Mouse (Mus musculus): Measurements from ENCODE around the gene Vmn1r188. TPM values are rescaled to one million over a fixed set of nuclear protein-coding genes. Genes with fewer than 3 reads are reported as not detected.
"Not testable (repeated sequence)": the region's sequence is repeated elsewhere in the genome, so short reads cannot be mapped to it uniquely, and the experiment has no call there.

Gene Vmn1r188
- polyA plus RNA-seq, 1 experiment from 2014 or later = not detected

DNA sequence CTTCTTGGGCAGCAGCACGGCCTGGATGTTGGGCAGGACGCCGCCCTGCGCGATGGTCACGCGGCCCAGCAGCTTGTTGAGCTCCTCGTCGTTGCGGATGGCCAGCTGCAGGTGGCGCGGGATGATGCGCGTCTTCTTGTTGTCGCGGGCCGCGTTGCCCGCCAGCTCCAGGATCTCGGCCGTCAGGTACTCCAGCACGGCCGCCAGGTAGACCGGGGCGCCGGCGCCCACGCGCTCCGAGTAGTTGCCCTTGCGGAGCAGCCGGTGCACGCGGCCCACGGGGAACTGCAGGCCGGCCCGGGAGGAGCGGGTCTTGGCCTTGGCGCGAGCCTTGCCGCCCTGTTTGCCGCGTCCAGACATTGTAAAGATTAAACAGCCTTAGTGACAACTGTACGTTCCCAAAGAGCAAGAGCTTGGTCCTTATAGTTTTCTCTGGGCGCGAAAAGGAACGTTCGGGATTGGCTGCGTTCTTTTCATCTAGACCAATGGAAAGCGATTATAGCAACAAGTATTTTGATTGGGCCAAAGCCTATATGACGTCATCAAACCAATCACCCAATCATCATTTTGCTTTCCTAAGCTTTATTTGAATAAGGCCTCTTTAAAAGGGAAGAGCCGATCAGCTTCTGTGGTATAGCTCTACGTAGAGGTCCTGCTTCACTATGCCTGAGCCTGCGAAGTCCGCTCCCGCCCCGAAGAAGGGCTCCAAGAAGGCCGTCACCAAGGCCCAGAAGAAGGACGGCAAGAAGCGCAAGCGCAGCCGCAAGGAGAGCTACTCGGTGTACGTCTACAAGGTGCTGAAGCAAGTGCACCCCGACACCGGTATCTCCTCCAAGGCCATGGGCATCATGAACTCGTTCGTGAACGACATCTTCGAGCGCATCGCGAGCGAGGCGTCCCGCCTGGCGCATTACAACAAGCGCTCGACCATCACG is 41.4 kb upstream of the Vmn1r188 start, which contains the start of the genes Hist1h2ag and Hist1h2bj:
Hist1h2ag (minus strand) TSS at position 377 of the 935 bp plus-strand sequence.
Hist1h2bj (plus strand) TSS at position 647 of the 935 bp plus-strand sequence.
- Histone ChIP-seq H3K4me3 (peak within 1 kb of the TSS; percentile 57), H3K27ac (peak within 1 kb of the TSS; percentile 94), H3K4me1 (replicated peaks) (peaks cover 34% of the 10 kb centered on the region)
- not testable (repeated sequence) for H3K9me3 ChIP-seq; H3K27me3 ChIP-seq (ENCODE audit: insufficient read depth, poor library complexity, severe bottlenecking); H3K36me3 ChIP-seq
- WGBS = under 1% methylated on average over 54 of the region's 80 CpGs
- DNase-seq (ENCODE audit: low spot score) = peak; percentile 89

DNA sequence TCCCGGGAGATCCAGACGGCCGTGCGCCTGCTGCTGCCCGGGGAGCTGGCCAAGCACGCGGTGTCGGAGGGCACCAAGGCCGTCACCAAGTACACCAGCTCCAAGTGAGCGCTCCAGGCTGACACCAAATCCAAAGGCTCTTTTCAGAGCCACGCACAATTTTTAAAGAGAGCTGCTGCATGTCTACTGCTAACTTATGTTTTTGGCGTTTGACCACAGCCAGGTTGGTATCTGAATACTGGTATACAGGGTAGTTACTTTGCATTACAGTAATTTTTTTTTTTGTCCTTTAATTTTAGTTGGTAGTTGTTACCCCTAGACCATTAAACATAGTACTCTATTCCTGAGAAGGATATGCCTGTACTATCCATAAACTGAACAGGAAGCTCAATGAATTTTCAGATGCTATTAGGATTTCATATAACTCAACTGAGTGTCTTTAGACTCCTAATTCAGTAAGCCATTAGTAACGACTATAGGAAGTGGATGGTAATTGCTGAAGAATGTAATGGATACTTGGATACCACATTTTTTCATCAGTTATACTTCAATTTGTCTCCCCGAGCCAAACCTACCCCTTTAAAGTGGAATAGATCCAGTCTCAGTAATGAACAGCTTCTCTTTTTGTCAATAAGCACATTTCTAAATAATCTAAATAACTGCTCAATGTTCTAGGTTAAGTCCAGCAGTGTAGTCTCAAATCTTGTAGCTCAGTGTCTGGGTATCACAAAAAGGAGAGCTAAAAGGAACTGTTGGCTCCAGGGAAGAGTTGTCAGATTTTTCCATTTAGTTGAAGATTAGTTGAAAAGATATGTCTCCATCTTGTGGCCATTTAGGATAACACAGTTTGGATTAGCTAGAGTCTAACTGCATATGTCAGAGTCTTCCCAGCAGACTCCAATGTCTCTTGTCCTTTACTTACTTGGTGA is 40.5 kb upstream of the Vmn1r188 start:
- 2% methylated on average over 14 of the region's 14 CpGs for WGBS
- DNase-seq (ENCODE audit: low spot score) = peak; percentile 32
- peak overlapping the region; percentile 85 for H3K27ac ChIP-seq
- no peaks in the 10 kb centered on the region for H3K36me3 ChIP-seq
- H3K27me3 ChIP-seq (ENCODE audit: insufficient read depth, poor library complexity, severe bottlenecking) = no peaks in the 10 kb centered on the region
- peak overlapping the region; percentile 54 for H3K4me3 ChIP-seq
- no peaks in the 10 kb centered on the region for H3K9me3 ChIP-seq
- H3K4me1 ChIP-seq (replicated peaks) = peaks cover 34% of the 10 kb centered on the region

DNA sequence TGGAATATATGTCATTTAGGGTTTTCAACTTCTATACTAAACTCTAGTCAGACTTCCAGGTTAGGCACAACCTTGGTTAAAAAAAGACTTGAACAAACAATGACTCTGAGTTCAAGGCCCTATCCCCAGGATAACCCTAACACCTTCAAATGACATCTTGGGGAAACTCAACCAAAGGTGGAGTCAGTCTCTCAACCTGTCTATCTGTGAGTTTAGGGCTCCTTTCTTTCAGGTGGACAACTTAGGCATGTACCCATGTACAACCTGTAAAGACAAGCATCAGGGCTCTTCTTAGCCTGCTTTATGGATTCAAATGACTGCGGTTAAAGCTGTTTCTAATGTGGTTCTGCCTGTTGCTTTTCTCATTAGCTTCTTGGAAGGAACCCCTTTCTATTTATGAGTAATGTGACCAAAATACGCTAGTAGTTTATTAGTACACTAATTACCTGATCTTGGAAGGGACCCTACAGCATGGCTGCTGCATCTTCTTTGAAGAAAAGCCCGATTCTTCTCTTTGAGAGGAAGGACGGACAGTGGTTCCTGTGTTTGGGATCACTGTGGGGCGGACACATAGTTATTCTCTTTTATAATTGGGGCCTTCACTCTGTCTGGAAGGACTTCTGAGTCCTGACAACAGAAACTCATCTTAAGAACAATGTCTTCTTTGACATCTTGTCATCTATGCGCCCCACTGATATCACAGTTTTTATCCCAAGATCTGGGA is 39.6 kb upstream of the Vmn1r188 start:
- H3K4me3 ChIP-seq = peak overlapping the region; percentile 54
- H3K27ac ChIP-seq = no peak overlapping the region; the same call in 1 of the 2 replicates
- no peak for DNase-seq (ENCODE audit: low spot score)
- H3K4me1 ChIP-seq (replicated peaks) = peaks cover 35% of the 10 kb centered on the region
- no peaks in the 10 kb centered on the region for H3K36me3 ChIP-seq
- no peaks in the 10 kb centered on the region for H3K27me3 ChIP-seq (ENCODE audit: insufficient read depth, poor library complexity, severe bottlenecking)
- no peaks in the 10 kb centered on the region for H3K9me3 ChIP-seq
- 87% methylated on average over 6 of the region's 6 CpGs for WGBS

DNA sequence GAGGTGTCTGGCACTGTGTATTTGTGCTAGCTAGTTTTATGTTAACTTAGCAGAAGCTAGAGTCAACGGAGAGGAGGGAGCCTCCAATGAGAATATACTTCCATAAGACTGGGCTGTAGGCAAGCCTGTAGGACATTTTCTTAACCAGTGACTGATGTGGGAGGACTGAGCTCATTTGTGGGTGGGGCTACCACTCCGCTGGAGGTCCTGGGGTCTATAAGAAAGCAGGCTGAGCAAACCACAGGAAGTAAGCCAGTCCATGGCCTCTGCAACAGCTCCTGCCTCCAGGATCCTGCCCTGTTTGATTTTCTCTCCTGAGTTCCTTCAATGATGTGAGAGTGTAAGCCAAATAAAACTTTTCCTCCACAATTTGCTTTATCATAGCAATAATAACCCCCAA is 38.9 kb upstream of the Vmn1r188 start:
- 69% methylated on average over 2 of the region's 2 CpGs for WGBS
- H3K27ac ChIP-seq = no peak overlapping the region
- no peak overlapping the region for H3K4me3 ChIP-seq
- H3K4me1 ChIP-seq (replicated peaks) = peaks cover 34% of the 10 kb centered on the region
- no peaks in the 10 kb centered on the region for H3K36me3 ChIP-seq
- H3K27me3 ChIP-seq (ENCODE audit: insufficient read depth, poor library complexity, severe bottlenecking) = no peaks in the 10 kb centered on the region
- H3K9me3 ChIP-seq = no peaks in the 10 kb centered on the region
- no peak for DNase-seq (ENCODE audit: low spot score)

DNA sequence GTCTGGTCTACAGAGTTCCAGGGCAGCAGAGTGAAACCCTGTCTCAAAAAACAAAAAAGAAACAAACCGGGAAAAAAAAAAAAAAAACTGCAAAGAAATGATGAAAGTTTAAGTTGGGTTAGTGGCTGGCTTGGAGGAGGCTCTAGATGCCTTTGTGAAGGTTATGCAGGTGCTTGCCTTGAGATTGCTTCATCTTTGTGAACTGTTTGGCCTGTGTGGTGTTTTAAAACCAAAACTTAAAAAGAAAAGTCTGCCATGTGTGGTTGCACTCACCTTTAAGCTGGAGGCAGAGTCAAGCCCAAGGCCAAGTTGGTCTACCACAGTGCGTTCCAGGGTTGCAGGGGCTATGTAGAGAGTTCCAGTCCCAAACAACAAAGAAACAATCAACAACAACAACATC is 35.2 kb upstream of the Vmn1r188 start:
- no peaks in the 10 kb centered on the region for H3K9me3 ChIP-seq
- no peak for DNase-seq (ENCODE audit: low spot score)
- no peak overlapping the region for H3K27ac ChIP-seq
- WGBS = 65% methylated on average over 2 of the region's 2 CpGs
- H3K36me3 ChIP-seq = no peaks in the 10 kb centered on the region
- no peak overlapping the region for H3K4me3 ChIP-seq
- H3K27me3 ChIP-seq (ENCODE audit: insufficient read depth, poor library complexity, severe bottlenecking) = no peaks in the 10 kb centered on the region
- peaks cover 16% of the 10 kb centered on the region for H3K4me1 ChIP-seq (replicated peaks)

DNA sequence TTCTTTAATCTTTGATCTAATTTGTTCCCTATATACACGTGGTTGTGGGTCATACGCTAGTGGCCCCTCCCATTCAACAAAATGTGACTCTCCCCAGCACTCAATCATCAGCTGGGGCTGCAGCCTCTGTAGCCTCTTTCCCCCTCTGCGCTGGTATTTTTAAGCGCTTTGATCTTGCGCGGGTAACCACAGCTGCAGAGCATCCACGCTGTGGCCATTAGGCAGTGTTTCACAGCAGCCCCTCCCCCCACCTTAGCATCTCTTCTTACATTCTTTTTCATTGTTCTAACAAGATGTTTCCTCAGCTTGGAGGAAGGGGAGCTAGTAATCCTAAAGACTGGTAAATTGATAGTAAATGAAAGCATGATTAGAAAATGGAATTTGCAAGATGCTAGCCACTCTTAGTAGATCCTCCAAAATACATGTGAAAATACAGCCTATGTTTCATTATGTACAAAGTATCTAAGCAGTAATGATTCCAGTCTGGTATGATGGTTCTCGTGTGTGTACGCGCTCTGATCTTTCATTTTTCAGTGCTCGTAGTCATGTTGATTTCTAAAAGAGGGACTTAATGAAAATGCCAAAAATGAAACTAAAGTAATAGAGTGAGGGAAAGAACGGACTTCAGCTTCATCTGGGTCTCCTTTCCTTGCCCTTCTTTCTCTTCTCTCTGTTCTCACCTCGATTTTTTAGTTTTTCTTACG is 34.4 kb upstream of the Vmn1r188 start:
- WGBS = 1% methylated on average over 14 of the region's 14 CpGs

DNA sequence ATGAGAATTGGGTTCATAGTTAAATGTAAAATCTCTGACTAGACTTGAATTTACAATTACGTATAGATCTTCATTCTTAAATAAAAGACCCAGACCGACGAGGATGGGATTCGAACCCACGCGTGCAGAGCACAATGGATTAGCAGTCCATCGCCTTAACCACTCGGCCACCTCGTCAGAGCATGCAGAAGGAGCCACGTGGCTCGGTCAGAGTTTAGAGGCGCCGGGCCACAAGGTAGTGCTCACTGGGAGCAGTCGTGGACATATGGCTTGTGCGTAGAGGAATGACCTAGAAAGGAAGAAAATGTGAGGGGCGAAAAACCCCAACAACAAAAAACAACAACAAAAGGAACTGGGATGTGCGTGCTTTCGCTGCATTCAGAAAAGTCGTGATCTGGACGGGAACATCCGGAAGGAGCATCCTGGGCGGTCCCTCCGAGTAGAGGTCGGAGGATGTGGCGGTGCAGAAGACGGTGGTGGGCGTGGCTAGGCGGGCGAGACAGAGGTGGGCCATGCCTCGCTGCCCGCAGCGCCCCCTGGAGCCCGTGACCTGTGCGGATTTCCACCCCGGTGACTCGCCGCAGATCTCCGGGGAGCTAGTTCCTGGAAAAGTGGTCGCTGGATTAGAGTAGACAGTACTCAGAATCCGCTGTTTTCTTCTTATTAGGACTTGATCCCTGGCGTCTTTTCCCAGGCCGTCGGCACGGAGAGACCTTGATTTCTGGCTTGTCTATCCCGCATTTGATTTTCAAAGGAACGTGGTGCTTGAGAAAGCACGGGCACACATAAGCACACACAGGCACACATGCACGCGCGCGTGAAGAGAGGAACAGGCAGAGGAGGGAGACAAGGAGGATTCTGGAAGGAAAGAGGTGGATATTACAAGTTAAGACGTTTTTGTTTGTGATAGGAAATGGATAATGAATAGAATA is 33.4 kb upstream of the Vmn1r188 start:
- peak overlapping the region; percentile 87 for H3K27ac ChIP-seq
- peaks cover 8% of the 10 kb centered on the region; the same call in 1 of the 2 replicates for H3K4me1 ChIP-seq (replicated peaks)
- WGBS = under 1% methylated on average over 52 of the region's 52 CpGs
- H3K9me3 ChIP-seq = no peaks in the 10 kb centered on the region
- H3K4me3 ChIP-seq = peak overlapping the region; percentile 59
- no peaks in the 10 kb centered on the region for H3K27me3 ChIP-seq (ENCODE audit: insufficient read depth, poor library complexity, severe bottlenecking)
- DNase-seq (ENCODE audit: low spot score) = peak; percentile 95
- no peaks in the 10 kb centered on the region for H3K36me3 ChIP-seq

More for the DNA sequence above, 34.4 kb upstream of the Vmn1r188 start:
- Histone ChIP-seq H3K4me3 (peak overlapping the region; percentile 59), H3K27ac (peak overlapping the region; percentile 87), H3K4me1 (replicated peaks) (peaks cover 10% of the 10 kb centered on the region; the same call in 1 of the 2 replicates), H3K9me3 (no peaks in the 10 kb centered on the region), H3K27me3 (ENCODE audit: insufficient read depth, poor library complexity, severe bottlenecking) (no peaks in the 10 kb centered on the region), H3K36me3 (no peaks in the 10 kb centered on the region)
- DNase-seq (ENCODE audit: low spot score) = peak; percentile 82

DNA sequence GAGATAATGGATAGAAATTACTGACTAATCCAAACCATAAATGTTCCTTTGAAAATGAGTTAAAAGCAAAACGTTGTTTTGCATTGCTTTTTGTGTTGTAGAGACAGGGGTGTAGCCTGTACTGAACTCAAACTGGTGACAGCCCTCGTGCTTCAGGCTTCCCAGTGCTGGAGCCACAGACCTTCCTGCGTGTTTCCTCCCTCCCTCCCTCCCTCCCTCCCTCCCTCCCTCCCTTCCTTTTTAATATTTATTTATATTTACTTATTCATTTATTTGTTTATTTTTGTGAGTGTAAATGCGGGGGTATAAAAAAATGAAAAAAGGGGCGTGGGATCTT is 32.7 kb upstream of the Vmn1r188 start:
- 13% methylated on average over 5 of the region's 5 CpGs for WGBS
- Histone ChIP-seq H3K9me3 (no peaks in the 10 kb centered on the region), H3K4me3 (peak overlapping the region; percentile 59), H3K27me3 (ENCODE audit: insufficient read depth, poor library complexity, severe bottlenecking) (no peaks in the 10 kb centered on the region), H3K4me1 (replicated peaks) (peaks cover 8% of the 10 kb centered on the region; the same call in 1 of the 2 replicates), H3K36me3 (no peaks in the 10 kb centered on the region), H3K27ac (peak overlapping the region; percentile 87)
- no peak for DNase-seq (ENCODE audit: low spot score)

DNA sequence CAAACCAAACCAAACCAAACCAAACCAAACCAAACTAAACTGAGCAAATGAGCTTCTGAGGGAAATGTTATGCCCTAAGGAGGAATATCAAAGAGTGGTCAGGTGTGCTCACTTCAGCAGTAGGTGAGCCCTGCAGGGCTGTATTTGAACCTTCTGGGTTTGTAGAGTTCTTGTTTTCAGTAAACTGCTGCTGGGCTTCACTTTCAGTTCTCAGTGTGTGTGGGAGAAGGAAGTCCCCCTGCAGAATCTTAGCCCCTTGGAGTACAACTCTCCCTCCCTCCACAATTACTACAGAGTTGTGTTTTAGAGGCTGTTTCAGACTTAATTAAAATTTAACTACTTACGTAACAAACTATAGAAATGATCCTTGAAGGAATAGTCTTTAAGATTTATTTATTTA is 30.5 kb upstream of the Vmn1r188 start:
- H3K9me3 ChIP-seq = no peaks in the 10 kb centered on the region
- H3K36me3 ChIP-seq = no peaks in the 10 kb centered on the region
- peaks cover 8% of the 10 kb centered on the region; the same call in 1 of the 2 replicates for H3K4me1 ChIP-seq (replicated peaks)
- no peak overlapping the region for H3K27ac ChIP-seq
- 98% methylated on average over 1 of the region's 1 CpGs for WGBS
- H3K4me3 ChIP-seq = no peak overlapping the region
- no peak for DNase-seq (ENCODE audit: low spot score)
- H3K27me3 ChIP-seq (ENCODE audit: insufficient read depth, poor library complexity, severe bottlenecking) = no peaks in the 10 kb centered on the region

DNA sequence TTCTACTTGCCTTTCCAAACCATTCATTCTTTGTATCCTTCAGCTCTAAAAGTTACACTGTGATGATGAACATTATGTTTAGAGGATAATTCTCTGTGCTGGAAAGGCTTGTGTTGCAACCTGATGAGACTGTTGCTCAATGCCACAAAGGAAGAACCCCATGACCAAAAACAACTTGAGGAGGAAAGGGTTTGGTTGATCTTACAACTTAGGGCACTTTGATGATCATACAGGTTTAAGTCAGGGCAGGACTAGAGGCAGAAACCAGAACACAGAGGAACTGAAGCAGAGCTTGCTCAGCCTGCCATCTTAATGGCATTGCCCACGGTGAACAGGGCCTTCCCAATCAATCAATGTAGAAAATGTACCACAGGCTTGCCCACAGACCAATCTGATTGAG is 22.8 kb upstream of the Vmn1r188 start:
- Histone ChIP-seq H3K36me3 (no peaks in the 10 kb centered on the region), H3K9me3 (peaks cover 1% of the 10 kb centered on the region; the same call in 1 of the 2 replicates), H3K27ac (no peak overlapping the region), H3K4me3 (no peak overlapping the region), H3K27me3 (ENCODE audit: insufficient read depth, poor library complexity, severe bottlenecking) (no peaks in the 10 kb centered on the region), H3K4me1 (replicated peaks) (no peaks in the 10 kb centered on the region)
- WGBS = 70% methylated on average over 1 of the region's 1 CpGs
- DNase-seq (ENCODE audit: low spot score) = no peak

DNA sequence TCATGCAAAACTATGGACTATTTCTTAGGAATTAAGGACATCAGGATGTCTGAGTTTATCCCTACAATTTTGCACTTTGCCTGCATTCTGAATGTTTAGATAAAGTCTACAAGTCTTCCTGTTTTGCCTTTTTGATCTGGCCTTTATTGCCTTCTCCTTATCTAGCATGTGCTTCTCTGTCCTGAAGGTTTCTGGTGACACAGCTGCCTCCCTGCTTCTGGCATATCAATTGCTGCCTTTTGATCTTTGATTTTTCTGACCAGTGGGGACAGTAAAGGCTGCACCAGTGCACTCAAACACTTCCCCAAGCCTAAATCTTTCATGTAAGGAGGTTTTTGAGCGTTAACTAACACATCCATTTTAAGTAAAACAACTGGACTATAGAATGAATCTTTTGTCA is 20.8 kb upstream of the Vmn1r188 start:
- H3K36me3 ChIP-seq = no peaks in the 10 kb centered on the region
- 82% methylated on average over 1 of the region's 1 CpGs for WGBS
- DNase-seq (ENCODE audit: low spot score) = no peak

More for the DNA sequence above, 20.8 kb upstream of the Vmn1r188 start:
- Histone ChIP-seq H3K4me1 (replicated peaks) (no peaks in the 10 kb centered on the region), H3K4me3 (no peak overlapping the region), H3K27ac (no peak overlapping the region), H3K27me3 (ENCODE audit: insufficient read depth, poor library complexity, severe bottlenecking) (no peaks in the 10 kb centered on the region), H3K9me3 (peaks cover 4% of the 10 kb centered on the region; the same call in 1 of the 2 replicates)
